Comparison of ENCODE assay signal across 8 mouse cellular contexts in genomic region chr5:96917596-96918258, GRCm38 (mm10).
DNase-seq lines count a peak whose midpoint lies in the region; ATAC-seq lines count a peak whose summit lies in the region.

No protein-coding gene starts in this region.

- ATAC-seq in embryonic facial prominence, embryonic 14.5 days (ENCODE audit: low read depth): no peak
- peak; percentile 53 for ATAC-seq in megakaryocyte, adult 5-6 weeks (ENCODE audit: poor library complexity, severe bottlenecking)

- peak overlapping the region; percentile 69; the same call in 1 of the 2 replicates for H3K27ac ChIP-seq in heart, embryonic 10.5 days
- no peak overlapping the region; the same call in 1 of the 2 replicates for H3K27ac ChIP-seq in embryonic facial prominence, embryonic 14.5 days (replicated peaks; ENCODE audit: low read depth, low read length)

- H3K4me3 ChIP-seq in heart, embryonic 10.5 days: no peak overlapping the region
- no peak overlapping the region for H3K4me3 ChIP-seq in embryonic facial prominence, embryonic 14.5 days (ENCODE audit: low read depth, low read length)

- WGBS in heart, embryonic 10.5 days: 68% methylated on average over 10 of the region's 10 CpGs
- WGBS in embryonic facial prominence, embryonic 14.5 days: 31% methylated on average over 10 of the region's 10 CpGs

- peaks cover 20% of the 10 kb centered on the region for H3K4me1 ChIP-seq in heart, embryonic 10.5 days
- 0 out of 2 replicates have a peak, but pooled peaks cover 4% of the 10 kb centered on the region for H3K4me1 ChIP-seq in embryonic facial prominence, embryonic 14.5 days (ENCODE audit: control insufficient read depth, insufficient read depth, low read length)

- no peaks in the 10 kb centered on the region for H3K36me3 ChIP-seq in heart, embryonic 10.5 days
- H3K36me3 ChIP-seq in embryonic facial prominence, embryonic 14.5 days (ENCODE audit: control insufficient read depth, insufficient read depth, low read length): no peaks in the 10 kb centered on the region

- H3K9me3 ChIP-seq in heart, embryonic 10.5 days: no peaks in the 10 kb centered on the region
- no peaks in the 10 kb centered on the region for H3K9me3 ChIP-seq in embryonic facial prominence, embryonic 14.5 days (ENCODE audit: control insufficient read depth, low read length)

- DNase-seq in heart, embryonic 10.5 days (ENCODE audit: low spot score): no peak
- no peak for DNase-seq in heart, adult 9 months (ENCODE audit: low spot score in 2 of 2)
- peak; percentile 69 for DNase-seq in CD4-positive, CD25-positive, alpha-beta regulatory T cell, adult 2 months (ENCODE audit: low read depth, low spot score)
- DNase-seq in embryonic facial prominence, embryonic 14.5 days (ENCODE audit: low spot score): peak; percentile 47
- peak; percentile 85 for DNase-seq in layer of hippocampus, adult 9-11 months
- no peak for DNase-seq in urinary bladder, postnatal 10 days (ENCODE audit: low spot score)
- DNase-seq in urinary bladder, postnatal 25 days (ENCODE audit: low spot score): no peak

- no peaks in the 10 kb centered on the region for H3K27me3 ChIP-seq in heart, embryonic 10.5 days (ENCODE audit: insufficient read depth, poor library complexity, severe bottlenecking)
- H3K27me3 ChIP-seq in embryonic facial prominence, embryonic 14.5 days (replicated peaks; ENCODE audit: control insufficient read depth, insufficient read depth, low read length): no peaks in the 10 kb centered on the region

- H3K9ac ChIP-seq in embryonic facial prominence, embryonic 14.5 days (ENCODE audit: low read depth, low read length): no peak overlapping the region

- no peak overlapping the region for H3K4me2 ChIP-seq in embryonic facial prominence, embryonic 14.5 days (ENCODE audit: low read depth, low read length)

Comparison
In these comparisons a context has a peak if more than half of its experiments do, and no peak if none do; other contexts are left out.
1. DNase-seq: peak in CD4-positive, CD25-positive, alpha-beta regulatory T cell, adult 2 months (single experiment), embryonic facial prominence, embryonic 14.5 days (single experiment) and layer of hippocampus, adult 9-11 months (single experiment); none in heart, embryonic 10.5 days (single experiment), heart, adult 9 months (0 of 2), urinary bladder, postnatal 10 days (single experiment) and urinary bladder, postnatal 25 days (single experiment).